Mouse (Mus musculus): ENCODE results near the gene Zfp398. TPM values are rescaled to one million over a fixed set of nuclear protein-coding genes. Genes with fewer than 3 reads are reported as not detected.

The Zfp398 gene
- total RNA-seq, 2 experiments from 2014 or later: 4.0 to 6.2 TPM

GRCm38 (mm10) chr6:47879049-47879716, 43.7 kb downstream of the Zfp398 start:
- DNase-seq: no peak
- intact Hi-C loops (cut with DNase I): loop anchor here (5.0 kb wide), 1 partner anchor 42 kb away; the partner anchor contains the start of gene Zfp398

- intact Hi-C loops (cut with DNase I): no loop called here
Measured at GRCm38 (mm10) chr6:47880166-47880565, 44.7 kb downstream of the Zfp398 start.

GRCm38 (mm10) chr6:47888812-47889383, 53.4 kb downstream of the Zfp398 start:
- DNase-seq: no peak
- intact Hi-C loops (cut with DNase I): no loop called here

More at GRCm38 (mm10) chr6:47880166-47880565, 44.7 kb downstream of the Zfp398 start:
- no peak for DNase-seq

DNA sequence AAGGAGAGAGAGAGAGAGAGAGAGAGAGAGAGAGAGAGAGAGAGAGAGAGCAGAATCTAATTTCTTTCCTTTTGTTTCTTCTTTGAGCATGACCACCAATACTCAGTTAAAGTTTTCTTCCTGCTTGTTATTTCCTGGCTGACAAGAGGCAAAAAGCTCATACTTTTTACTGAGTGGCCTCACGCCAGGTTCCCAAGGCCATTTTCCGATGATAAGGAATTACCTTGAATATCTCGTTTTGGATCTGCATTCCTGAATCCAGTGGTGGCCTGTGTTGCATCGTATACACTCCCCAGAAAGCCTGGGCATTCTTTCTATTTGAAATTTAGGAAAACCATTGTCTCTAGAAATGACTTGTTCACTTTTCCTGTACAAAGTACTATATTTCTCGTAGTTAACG, 64.0 kb downstream of the Zfp398 start:
- intact Hi-C loops (cut with DNase I): no loop called here
- DNase-seq: no peak

DNA sequence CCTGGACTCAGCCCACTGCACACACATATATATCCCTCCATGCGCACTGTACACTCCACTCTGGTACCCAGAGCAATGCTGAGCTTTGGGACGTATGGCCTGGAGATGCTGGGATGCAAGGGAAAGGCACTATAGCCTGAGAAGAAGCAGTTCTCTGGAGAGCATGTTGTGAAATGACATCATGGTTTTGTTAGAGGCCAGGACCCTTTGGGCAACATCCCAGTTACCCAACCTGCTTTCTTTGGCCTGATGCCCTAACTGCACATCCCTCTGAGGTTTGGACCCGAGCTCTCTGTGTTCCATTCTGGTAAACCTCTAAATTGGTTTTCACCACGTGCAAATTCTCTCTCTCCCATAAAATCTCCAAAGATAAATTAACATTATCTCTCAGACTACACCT, 68.1 kb downstream of the Zfp398 start:
- no peak for DNase-seq

DNA sequence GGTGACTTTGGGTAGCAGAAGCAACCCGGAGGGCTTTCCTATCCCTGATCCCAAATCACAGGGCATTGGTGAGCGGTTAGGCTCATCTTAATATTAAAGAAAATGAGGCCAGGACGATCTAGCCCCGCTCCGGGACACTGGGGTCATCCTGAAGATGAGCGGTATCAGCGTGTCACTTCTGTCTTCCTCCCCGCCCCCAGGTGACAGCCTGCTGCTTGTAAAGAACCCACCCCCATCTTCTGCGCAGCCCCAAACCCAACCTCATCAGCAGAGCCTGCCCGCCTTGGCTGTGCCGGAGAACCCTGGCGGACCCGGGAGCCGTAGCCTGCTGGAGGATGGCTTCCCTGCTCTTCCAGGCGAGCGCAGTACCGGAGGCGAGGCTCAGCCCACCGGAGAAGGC, 68.9 kb downstream of the Zfp398 start:
- DNase-seq: no peak
- intact Hi-C loops (cut with DNase I): no loop called here

More for the DNA sequence above, 68.1 kb downstream of the Zfp398 start:
- intact Hi-C loops (cut with DNase I): no loop called here

GRCm38 (mm10) chr6:47904917-47905695, 69.6 kb downstream of the Zfp398 start:
- no peak for DNase-seq
- intact Hi-C loops (cut with DNase I): no loop called here

DNA sequence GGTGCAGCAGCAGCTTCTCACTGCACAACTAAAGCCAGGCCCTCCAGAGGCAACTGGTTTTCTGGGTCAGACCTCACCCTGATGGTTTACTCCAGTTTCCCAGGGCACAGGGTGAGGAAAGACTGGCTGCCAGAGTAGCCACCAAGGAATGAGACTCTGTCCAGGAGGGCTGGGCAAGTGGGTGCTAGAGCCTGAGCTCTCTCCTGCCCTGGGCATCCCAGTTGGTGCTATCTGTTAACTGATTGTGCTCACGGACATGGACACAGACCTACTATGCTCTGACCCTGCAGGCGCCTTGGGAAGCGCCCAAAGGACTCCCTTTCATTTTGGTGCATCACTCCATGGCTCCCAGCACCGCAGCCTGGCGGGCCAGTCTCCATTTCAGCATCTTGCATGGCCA, 70.9 kb downstream of the Zfp398 start:
- no peak for DNase-seq
- intact Hi-C loops (cut with DNase I): no loop called here

DNA sequence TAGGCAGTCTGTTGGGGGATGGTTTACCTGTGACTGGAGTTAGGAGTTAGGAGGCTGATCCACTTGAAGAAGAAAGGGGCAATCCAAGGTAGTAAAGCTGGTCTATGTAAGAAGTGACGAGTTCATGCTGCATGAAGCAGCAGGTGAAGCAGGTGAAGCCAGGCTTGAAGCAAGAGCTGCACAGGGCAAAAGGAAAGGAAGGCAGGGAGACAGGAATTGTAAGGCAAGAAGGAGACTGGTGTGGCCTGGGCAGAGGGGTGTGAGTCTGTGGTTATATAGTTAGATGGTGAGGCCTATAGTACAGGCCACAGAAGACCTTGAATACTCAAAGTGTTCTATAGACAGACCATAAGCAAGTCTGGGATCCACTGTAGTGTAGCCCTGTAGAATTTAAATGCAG, 73.5 kb downstream of the Zfp398 start:
- intact Hi-C loops (cut with DNase I): no loop called here
- no peak for DNase-seq

DNA sequence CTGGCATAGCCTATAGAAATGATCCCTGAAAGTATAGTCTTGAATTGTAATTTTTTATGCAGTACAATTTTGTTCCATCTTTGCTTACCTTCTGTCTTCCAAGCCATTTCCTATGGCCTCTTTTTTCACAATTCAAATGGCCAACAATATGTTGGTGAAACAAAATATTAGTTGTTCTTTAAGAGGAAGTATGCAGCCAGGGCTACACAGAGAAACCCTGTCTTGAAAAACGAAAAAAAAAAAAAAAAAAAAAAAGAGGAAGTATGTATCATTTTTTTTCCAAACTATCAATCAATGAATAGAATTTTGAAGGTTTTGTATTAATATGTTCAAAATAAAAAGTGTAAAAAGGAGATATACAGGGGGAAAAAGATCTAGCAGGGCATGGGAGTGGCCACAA, 76.2 kb downstream of the Zfp398 start:
- intact Hi-C loops (cut with DNase I): no loop called here
- no peak for DNase-seq

GRCm38 (mm10) chr6:47912991-47913390, 77.5 kb downstream of the Zfp398 start:
- intact Hi-C loops (cut with DNase I): no loop called here

DNA sequence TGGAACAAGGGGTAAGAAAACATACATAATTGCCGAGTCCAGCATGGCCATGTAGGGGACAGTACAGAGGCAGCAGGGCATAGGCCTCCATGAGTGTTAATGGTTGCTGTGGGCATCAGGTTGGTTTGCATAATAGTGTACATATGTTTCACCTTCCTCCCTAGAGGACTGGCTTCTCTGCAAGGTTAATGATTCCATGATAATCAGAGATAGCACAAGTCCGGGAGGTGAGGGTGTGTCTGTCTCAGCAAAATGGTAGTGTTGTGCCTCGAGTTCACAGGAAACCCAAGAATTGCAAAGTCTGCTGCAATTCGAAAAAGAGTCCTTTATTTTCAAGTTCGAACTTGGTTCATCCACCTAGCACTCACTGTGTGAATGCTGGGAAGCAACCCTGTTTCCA, 81.6 kb downstream of the Zfp398 start:
- DNase-seq: no peak
- intact Hi-C loops (cut with DNase I): no loop called here

More at GRCm38 (mm10) chr6:47912991-47913390, 77.5 kb downstream of the Zfp398 start:
- DNase-seq: no peak

DNA sequence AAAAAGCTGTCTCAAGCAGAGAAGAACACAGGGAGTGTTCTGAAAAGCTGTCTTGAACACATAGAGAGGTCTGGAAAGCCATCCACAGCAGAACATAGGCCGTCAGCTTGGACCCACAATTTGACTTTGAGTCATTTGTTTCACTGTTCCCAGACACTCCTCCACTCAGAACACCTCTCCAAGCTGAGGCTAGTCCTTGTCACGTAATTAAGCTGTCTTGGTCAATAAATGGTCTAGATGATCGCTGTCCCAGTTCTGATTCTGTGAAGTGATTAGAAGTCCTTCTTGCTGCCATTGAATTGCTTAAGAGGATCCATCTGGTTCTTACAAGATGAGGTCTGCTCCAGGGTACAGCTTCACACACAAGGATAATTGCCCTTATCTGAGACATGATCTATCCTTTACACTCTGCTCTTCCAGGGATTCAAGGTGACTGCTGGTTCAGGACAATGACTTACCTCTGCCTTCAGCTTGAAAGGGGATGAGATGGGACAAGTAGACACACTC, 83.4 kb downstream of the Zfp398 start:
- intact Hi-C loops (cut with DNase I): no loop called here
- no peak for DNase-seq

DNA sequence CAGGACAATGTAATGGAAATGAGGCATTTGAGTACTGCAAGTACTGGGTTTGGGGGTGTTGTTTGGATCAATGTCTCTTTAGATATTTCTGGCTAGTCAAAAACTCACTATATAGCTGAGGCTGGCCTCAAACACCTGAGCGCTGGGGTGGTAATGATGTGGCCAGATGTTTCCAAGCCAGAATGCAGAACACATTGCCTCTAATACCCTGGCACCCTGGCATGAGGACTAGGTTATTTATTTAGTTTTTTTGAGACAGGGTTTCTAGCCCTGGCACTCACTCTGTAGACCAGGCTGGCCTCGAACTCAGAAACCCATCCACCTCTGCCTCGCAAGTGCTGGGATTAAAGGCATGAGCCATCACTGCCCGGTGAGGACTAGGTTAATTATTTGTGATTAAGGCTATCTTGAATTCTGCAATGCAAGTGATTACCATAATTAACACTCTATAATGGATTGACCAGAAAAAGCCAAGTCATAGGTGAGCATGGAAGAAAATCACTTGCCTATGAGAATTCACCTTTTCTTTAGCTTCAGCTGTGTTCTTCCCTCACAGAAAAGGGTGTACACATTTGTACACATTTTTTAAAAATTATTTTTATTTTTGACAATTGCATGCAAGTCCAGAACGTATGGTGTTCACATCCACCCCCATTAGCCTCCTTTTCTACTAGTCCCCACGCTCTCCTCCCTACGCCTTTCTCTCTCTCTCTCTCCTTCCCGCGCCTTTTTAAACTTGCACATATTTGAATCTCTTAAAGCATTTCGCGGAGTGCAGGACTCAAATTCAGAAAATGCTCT, 84.4 kb downstream of the Zfp398 start:
- no peak for DNase-seq
- intact Hi-C loops (cut with DNase I): loop anchor here (5.0 kb wide), 1 partner anchor 127 kb away; the partner anchor contains the start of gene Zfp777

DNA sequence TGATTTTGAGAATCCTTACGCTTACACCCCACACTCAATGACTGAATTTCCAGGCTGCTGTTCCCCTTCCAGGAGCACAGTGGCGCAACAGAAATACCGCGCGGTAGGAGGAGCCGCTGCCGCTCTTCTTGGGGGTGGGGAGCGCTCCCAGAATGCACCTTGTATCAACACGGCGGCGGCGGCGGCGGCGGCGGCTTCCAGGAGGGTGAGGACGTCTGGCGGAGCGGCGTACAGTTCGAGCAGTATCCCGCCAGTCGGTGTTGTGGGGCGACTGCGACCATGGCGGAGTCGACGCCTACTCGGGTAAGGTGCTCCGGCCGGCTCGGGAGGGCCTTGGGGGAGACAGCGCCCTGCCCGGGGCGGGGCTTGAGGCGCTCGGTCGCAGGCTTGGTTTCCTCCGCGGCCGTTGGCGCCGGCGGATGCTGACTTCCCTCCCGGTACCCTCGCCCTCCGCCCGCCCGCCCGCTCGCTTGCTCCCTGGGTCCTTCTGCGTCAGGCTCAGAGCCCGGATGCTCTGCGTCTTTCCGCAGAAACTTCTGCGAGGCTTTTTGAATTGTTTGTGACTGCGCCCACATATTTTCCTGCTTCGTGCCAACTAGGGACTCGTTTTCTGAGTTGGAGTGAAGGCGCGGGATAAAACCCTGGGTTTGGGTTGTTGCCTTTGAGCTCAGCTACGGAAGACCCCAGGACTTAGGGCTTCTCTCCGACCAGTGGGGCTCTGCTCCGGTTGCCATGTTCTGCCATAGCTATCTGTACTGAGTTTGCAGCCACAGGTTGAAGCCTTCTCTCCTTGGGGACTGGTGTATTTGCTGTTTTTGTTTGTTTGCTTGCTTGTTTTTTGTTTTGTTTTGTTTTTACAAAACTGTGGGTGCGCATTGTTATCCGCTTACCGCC, 85.2 kb downstream of the Zfp398 start, which contains the start of gene Zfp212:
Gene Zfp212 (plus strand): TSS at position 30 of the 894 bp plus-strand sequence.
- peak; percentile 79 for DNase-seq
- intact Hi-C loops (cut with DNase I): loop anchor here (5.0 kb wide), 1 partner anchor 127 kb away; the partner anchor contains the start of gene Zfp777

Measured in gastrocnemius, postnatal 36 days (tissue).